Mouse (Mus musculus) limb, embryonic 12.5 days (tissue): ENCODE data around the gene Sirt2. TPM values are rescaled to one million over a fixed set of nuclear protein-coding genes. Genes with fewer than 3 reads are reported as not detected.

Experiments used
- ATAC-seq: fragments of 200-750 bp; cut with Nextera tagmentation; 2 replicates; pipeline ENCODE4 v1.8.0; 2017; ENCODE audit warnings: low read depth, moderate TSS enrichment; ENCODE audit not compliant: insufficient number of reproducible peaks, insufficient read depth, low FRiP score, low TSS enrichment
- H3K27ac ChIP-seq: fragments of 300-500 bp; sonication (generic); 2 replicates; pipeline ENCODE4 v1.5.1; 2016; ENCODE audit warnings: mild to moderate bottlenecking, moderate library complexity
- H3K27me3 ChIP-seq: fragments of 300-500 bp; sonication (generic); 2 replicates; pipeline ENCODE4 v1.6.1; 2016; ENCODE audit warnings: mild to moderate bottlenecking, moderate library complexity
- H3K36me3 ChIP-seq: fragments of 300-500 bp; sonication (generic); 2 replicates; pipeline ENCODE4 v1.6.1; 2016; ENCODE audit warnings: mild to moderate bottlenecking, moderate library complexity
- H3K4me1 ChIP-seq: fragments of 300-500 bp; sonication (generic); replicated peaks from 2 replicates; pipeline ENCODE4 v1.6.1; 2016
- H3K4me2 ChIP-seq: fragments of 300-500 bp; sonication (generic); 2 replicates; pipeline ENCODE4 v1.6.1; 2016; ENCODE audit warnings: mild to moderate bottlenecking, moderate library complexity
- H3K4me3 ChIP-seq: fragments of 300-500 bp; sonication (generic); replicated peaks from 2 replicates; pipeline ENCODE4 v1.5.1; 2016; ENCODE audit warnings: mild to moderate bottlenecking
- H3K9ac ChIP-seq: fragments of 300-500 bp; sonication (generic); replicated peaks from 2 replicates; pipeline ENCODE4 v1.6.1; 2016; ENCODE audit warnings: mild to moderate bottlenecking, moderate library complexity
- H3K9me3 ChIP-seq: fragments of 300-500 bp; sonication (generic); 2 replicates; pipeline ENCODE4 v1.6.1; 2016; ENCODE audit warnings: mild to moderate bottlenecking, moderate library complexity
- WGBS: fragments of 180-500 bp; shearing (Covaris S2); methylation state at CpG from one replicate; pipeline ENCODE4 v1.1.7; 2016; 5-methylcytosine and 5-hydroxymethylcytosine counted together
- polyA plus RNA-seq: library from polyadenylated mRNA; unstranded; fragments of >200 nt; fragmentation: Nextera tagmentation; extraction: Ambion mirVana; gene quantifications from 2 replicates; pipeline ENCODE4 v1.2.1, GENCODE M21; 2016

The Sirt2 gene
- polyA plus RNA-seq, 1 experiment from 2014 or later, result 70.8 TPM

- no peaks in the 10 kb centered on the region for H3K9me3 ChIP-seq
Measured at GRCm38 (mm10) chr7:28809401-28810089, 43.0 kb downstream of the Sirt2 start.

GRCm38 (mm10) chr7:28810107-28811066 is 43.9 kb downstream of the Sirt2 start:
- peaks cover 38% of the 10 kb centered on the region for H3K36me3 ChIP-seq
- peaks cover 43% of the 10 kb centered on the region for H3K4me1 ChIP-seq
- H3K9me3 ChIP-seq, result no peaks in the 10 kb centered on the region
- peak overlapping the region; percentile 83 for H3K4me3 ChIP-seq
- peak; percentile 91 for ATAC-seq
- peak overlapping the region; percentile 97 for H3K9ac ChIP-seq
- H3K27ac ChIP-seq, result peak overlapping the region; percentile 100
- H3K27me3 ChIP-seq, result no peaks in the 10 kb centered on the region
- H3K4me2 ChIP-seq, result peak overlapping the region; percentile 93
- under 1% methylated on average over 68 of the region's 70 CpGs for WGBS

More at GRCm38 (mm10) chr7:28809401-28810089, 43.0 kb downstream of the Sirt2 start:
- Histone ChIP-seq H3K4me3 (peak overlapping the region; percentile 83), H3K36me3 (peaks cover 29% of the 10 kb centered on the region), H3K4me1 (peaks cover 36% of the 10 kb centered on the region), H3K27me3 (no peaks in the 10 kb centered on the region), H3K9ac (peak overlapping the region; percentile 95), H3K27ac (peak overlapping the region; percentile 100), H3K4me2 (peak overlapping the region; percentile 91)
- under 1% methylated on average over 35 of the region's 35 CpGs for WGBS
- peak; percentile 5; the same call in 1 of the 2 replicates for ATAC-seq

GRCm38 (mm10) chr7:28811228-28811627 is 44.7 kb downstream of the Sirt2 start:
- Histone ChIP-seq H3K27me3 (no peaks in the 10 kb centered on the region), H3K4me2 (peak overlapping the region; percentile 93), H3K4me1 (peaks cover 51% of the 10 kb centered on the region), H3K4me3 (peak overlapping the region; percentile 83), H3K9ac (peak overlapping the region; percentile 97), H3K27ac (peak overlapping the region; percentile 99), H3K9me3 (no peaks in the 10 kb centered on the region), H3K36me3 (peaks cover 46% of the 10 kb centered on the region)
- WGBS, result 1% methylated on average over 40 of the region's 40 CpGs
- ATAC-seq, result no peak

GRCm38 (mm10) chr7:28811640-28812275 is 45.2 kb downstream of the Sirt2 start:
- no peak for ATAC-seq
- H3K9ac ChIP-seq, result peak overlapping the region; percentile 97
- H3K36me3 ChIP-seq, result peaks cover 51% of the 10 kb centered on the region
- peak overlapping the region; percentile 83 for H3K4me3 ChIP-seq
- 15% methylated on average over 7 of the region's 7 CpGs for WGBS
- peaks cover 51% of the 10 kb centered on the region for H3K4me1 ChIP-seq
- H3K9me3 ChIP-seq, result no peaks in the 10 kb centered on the region
- H3K27me3 ChIP-seq, result no peaks in the 10 kb centered on the region
- H3K27ac ChIP-seq, result peak overlapping the region; percentile 99
- peak overlapping the region; percentile 93 for H3K4me2 ChIP-seq

- Histone ChIP-seq H3K4me2 (peak overlapping the region; percentile 93), H3K36me3 (peaks cover 58% of the 10 kb centered on the region), H3K27me3 (no peaks in the 10 kb centered on the region), H3K9me3 (no peaks in the 10 kb centered on the region), H3K9ac (peak overlapping the region; percentile 97), H3K4me1 (peaks cover 57% of the 10 kb centered on the region), H3K27ac (0 out of 2 replicates have a peak overlapping the region, but pooled peaks have one; percentile 20), H3K4me3 (peak overlapping the region; percentile 83)
- ATAC-seq, result no peak
- 78% methylated on average over 4 of the region's 4 CpGs for WGBS
Measured at GRCm38 (mm10) chr7:28812436-28812835, 45.9 kb downstream of the Sirt2 start.

- 0 out of 2 replicates have a peak overlapping the region, but pooled peaks have one; percentile 24 for H3K27ac ChIP-seq
- no peaks in the 10 kb centered on the region for H3K9me3 ChIP-seq
- H3K27me3 ChIP-seq, result no peaks in the 10 kb centered on the region
- H3K4me1 ChIP-seq, result peaks cover 56% of the 10 kb centered on the region
- H3K9ac ChIP-seq, result no peak overlapping the region; the same call in 1 of the 2 replicates
- ATAC-seq, result no peak
- peak overlapping the region; percentile 83 for H3K4me3 ChIP-seq
- H3K36me3 ChIP-seq, result peaks cover 63% of the 10 kb centered on the region
- H3K4me2 ChIP-seq, result peak overlapping the region; percentile 93
- WGBS, result 83% methylated on average over 5 of the region's 5 CpGs
Measured at GRCm38 (mm10) chr7:28812949-28813348, 46.4 kb downstream of the Sirt2 start.

- 90% methylated on average over 5 of the region's 5 CpGs for WGBS
Measured at GRCm38 (mm10) chr7:28814306-28815034, 47.9 kb downstream of the Sirt2 start.

GRCm38 (mm10) chr7:28815230-28815629 is 48.7 kb downstream of the Sirt2 start:
- Histone ChIP-seq H3K27ac (no peak overlapping the region), H3K9ac (no peak overlapping the region), H3K36me3 (peaks cover 86% of the 10 kb centered on the region), H3K4me1 (peaks cover 52% of the 10 kb centered on the region), H3K27me3 (no peaks in the 10 kb centered on the region), H3K4me3 (no peak overlapping the region), H3K4me2 (no peak overlapping the region; the same call in 1 of the 2 replicates), H3K9me3 (no peaks in the 10 kb centered on the region)
- 89% methylated on average over 9 of the region's 9 CpGs for WGBS
- ATAC-seq, result no peak

More at GRCm38 (mm10) chr7:28814306-28815034, 47.9 kb downstream of the Sirt2 start:
- H3K9ac ChIP-seq, result no peak overlapping the region; the same call in 1 of the 2 replicates
- H3K36me3 ChIP-seq, result peaks cover 78% of the 10 kb centered on the region
- H3K4me3 ChIP-seq, result no peak overlapping the region
- peaks cover 52% of the 10 kb centered on the region for H3K4me1 ChIP-seq
- no peaks in the 10 kb centered on the region for H3K27me3 ChIP-seq
- no peaks in the 10 kb centered on the region for H3K9me3 ChIP-seq
- no peak overlapping the region; the same call in 1 of the 2 replicates for H3K4me2 ChIP-seq
- no peak overlapping the region for H3K27ac ChIP-seq
- ATAC-seq, result no peak

GRCm38 (mm10) chr7:28816201-28816600 is 49.7 kb downstream of the Sirt2 start:
- no peak overlapping the region for H3K9ac ChIP-seq
- H3K36me3 ChIP-seq, result peaks cover 96% of the 10 kb centered on the region
- WGBS, result 88% methylated on average over 9 of the region's 9 CpGs
- H3K9me3 ChIP-seq, result no peaks in the 10 kb centered on the region
- H3K4me2 ChIP-seq, result no peak overlapping the region
- no peak overlapping the region for H3K27ac ChIP-seq
- no peaks in the 10 kb centered on the region for H3K27me3 ChIP-seq
- H3K4me3 ChIP-seq, result no peak overlapping the region
- peaks cover 52% of the 10 kb centered on the region for H3K4me1 ChIP-seq
- no peak for ATAC-seq

GRCm38 (mm10) chr7:28816920-28817319 is 50.4 kb downstream of the Sirt2 start:
- WGBS, result 95% methylated on average over 10 of the region's 10 CpGs
- ATAC-seq, result no peak
- no peak overlapping the region for H3K4me2 ChIP-seq
- peaks cover 50% of the 10 kb centered on the region for H3K4me1 ChIP-seq
- no peaks in the 10 kb centered on the region for H3K9me3 ChIP-seq
- no peak overlapping the region for H3K4me3 ChIP-seq
- H3K36me3 ChIP-seq, result peaks cover 100% of the 10 kb centered on the region
- no peak overlapping the region for H3K9ac ChIP-seq
- H3K27ac ChIP-seq, result no peak overlapping the region
- no peaks in the 10 kb centered on the region for H3K27me3 ChIP-seq
